Mouse (Mus musculus) embryonic facial prominence, embryonic 10.5 days (tissue): ENCODE data around the gene Upk3bl. TPM values are rescaled to one million over a fixed set of nuclear protein-coding genes. Genes with fewer than 3 reads are reported as not detected.

Experiments used
- DNase-seq: peaks from one replicate; pipeline ENCODE4 v3.0.0-alpha.2; 2017; ENCODE audit warnings: low spot score
- H3K27ac ChIP-seq: fragments of 300-500 bp; sonication (generic); replicated peaks from 2 replicates; pipeline ENCODE4 v1.5.1; 2016; ENCODE audit warnings: mild to moderate bottlenecking
- H3K27me3 ChIP-seq: fragments of 300-500 bp; sonication (generic); replicated peaks from 2 replicates; pipeline ENCODE4 v1.6.1; 2016; ENCODE audit warnings: low read depth, mild to moderate bottlenecking; ENCODE audit not compliant: poor library complexity, severe bottlenecking
- H3K36me3 ChIP-seq: fragments of 300-500 bp; sonication (generic); replicated peaks from 2 replicates; pipeline ENCODE4 v1.6.1; 2016; ENCODE audit warnings: mild to moderate bottlenecking, moderate library complexity
- H3K4me1 ChIP-seq: fragments of 300-500 bp; sonication (generic); 2 replicates; pipeline ENCODE4 v1.6.1; 2016
- H3K4me3 ChIP-seq: fragments of 300-500 bp; sonication (generic); 2 replicates; pipeline ENCODE4 v1.5.1; 2016; ENCODE audit warnings: mild to moderate bottlenecking, moderate library complexity
- H3K9me3 ChIP-seq: fragments of 300-500 bp; sonication (generic); 2 replicates; pipeline ENCODE4 v1.6.1; 2016; ENCODE audit warnings: mild to moderate bottlenecking
- WGBS: fragments of 180-500 bp; shearing (Covaris S2); methylation state at CpG from one replicate; pipeline ENCODE4 v1.1.7; 2016; 5-methylcytosine and 5-hydroxymethylcytosine counted together
- polyA plus RNA-seq: library from polyadenylated mRNA; unstranded; fragments of >200 nt; fragmentation: Nextera tagmentation; extraction: Ambion mirVana; gene quantifications from 2 replicates; pipeline ENCODE4 v1.2.1, GENCODE M21; 2016

The Upk3bl gene
- polyA plus RNA-seq, 1 experiment from 2014 or later, result 6.7 TPM

DNA sequence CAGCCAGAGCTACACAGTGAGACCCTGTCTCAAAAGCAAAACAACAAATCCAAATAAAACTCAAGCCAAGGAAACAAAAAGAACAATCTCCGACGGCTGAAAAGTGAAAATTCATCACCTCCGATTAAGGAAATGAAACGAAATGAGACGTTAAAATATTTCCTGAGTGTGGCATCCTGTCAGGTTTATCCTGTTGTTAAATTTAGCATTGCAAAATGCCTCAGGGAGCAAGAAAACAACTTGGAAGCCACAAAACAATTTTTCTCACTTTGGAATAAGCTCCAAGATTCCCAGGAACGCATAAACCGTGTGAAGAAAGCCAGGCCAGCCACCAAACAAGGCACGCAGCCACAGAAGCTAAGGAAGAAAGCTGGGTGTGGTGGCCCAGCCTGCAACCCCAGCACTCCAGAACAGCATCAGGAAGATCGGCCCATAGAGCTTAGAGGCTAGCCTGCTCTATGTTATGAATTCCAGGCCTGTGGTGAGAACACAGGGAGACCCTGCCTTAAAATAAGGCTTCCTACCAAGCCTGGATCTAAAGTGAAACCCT is 22.8 kb downstream of the Upk3bl start:
- 92% methylated on average over 9 of the region's 9 CpGs for WGBS
- H3K36me3 ChIP-seq, result no peaks in the 10 kb centered on the region

DNA sequence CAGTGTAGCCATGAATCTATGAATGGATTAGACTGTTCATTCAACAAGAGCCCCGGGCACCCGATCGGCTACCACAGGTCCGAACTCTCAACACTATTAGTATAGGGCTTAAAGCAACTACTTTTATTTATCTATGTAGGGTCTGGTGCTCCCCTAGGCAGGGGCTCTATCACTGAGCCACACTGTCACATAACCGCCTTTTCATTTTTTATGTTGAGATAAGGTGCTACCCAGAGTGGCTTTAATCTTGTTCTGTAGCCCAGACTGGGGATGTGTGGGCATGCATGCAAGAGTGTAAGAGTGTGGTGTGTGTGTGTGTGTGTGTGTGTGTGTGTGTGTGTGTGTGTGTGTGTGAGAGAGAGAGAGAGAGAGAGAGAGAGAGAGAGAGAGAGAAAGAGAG is 23.8 kb downstream of the Upk3bl start:
- no peak for DNase-seq
- Histone ChIP-seq H3K4me3 (no peak overlapping the region), H3K9me3 (no peaks in the 10 kb centered on the region), H3K27ac (no peak overlapping the region), H3K36me3 (no peaks in the 10 kb centered on the region), H3K4me1 (peaks cover under 1% of the 10 kb centered on the region; the same call in 1 of the 2 replicates), H3K27me3 (no peaks in the 10 kb centered on the region)
- 94% methylated on average over 5 of the region's 5 CpGs for WGBS

More for the DNA sequence above, 22.8 kb downstream of the Upk3bl start:
- H3K4me1 ChIP-seq, result no peaks in the 10 kb centered on the region
- H3K27ac ChIP-seq, result no peak overlapping the region
- H3K27me3 ChIP-seq, result no peaks in the 10 kb centered on the region
- H3K9me3 ChIP-seq, result no peaks in the 10 kb centered on the region
- DNase-seq, result no peak
- H3K4me3 ChIP-seq, result no peak overlapping the region

DNA sequence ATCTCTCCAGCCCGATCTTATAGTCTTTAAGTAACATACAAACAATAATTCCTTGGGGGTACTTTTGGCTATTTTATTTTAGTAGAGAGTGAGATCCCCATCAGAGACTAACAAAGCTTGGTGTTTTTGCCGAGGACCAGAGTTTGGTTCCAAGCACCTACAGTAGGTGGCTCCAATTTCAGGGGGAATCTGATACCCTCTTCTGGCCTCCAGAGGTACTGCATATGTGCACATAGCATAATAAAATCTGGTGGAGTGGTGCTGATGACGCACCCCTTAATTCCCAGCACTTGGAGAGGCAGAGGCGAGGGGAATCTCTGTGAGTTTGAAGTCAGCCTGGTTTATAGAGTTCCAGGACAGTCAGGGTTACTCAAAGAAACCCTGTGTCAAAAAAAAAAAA is 28.1 kb downstream of the Upk3bl start:
- no peaks in the 10 kb centered on the region for H3K36me3 ChIP-seq
- 81% methylated on average over 4 of the region's 4 CpGs for WGBS
- H3K9me3 ChIP-seq, result no peaks in the 10 kb centered on the region
- H3K4me1 ChIP-seq, result peaks cover 28% of the 10 kb centered on the region
- H3K27ac ChIP-seq, result no peak overlapping the region
- no peak overlapping the region for H3K4me3 ChIP-seq
- H3K27me3 ChIP-seq, result peaks cover 35% of the 10 kb centered on the region
- DNase-seq, result no peak

DNA sequence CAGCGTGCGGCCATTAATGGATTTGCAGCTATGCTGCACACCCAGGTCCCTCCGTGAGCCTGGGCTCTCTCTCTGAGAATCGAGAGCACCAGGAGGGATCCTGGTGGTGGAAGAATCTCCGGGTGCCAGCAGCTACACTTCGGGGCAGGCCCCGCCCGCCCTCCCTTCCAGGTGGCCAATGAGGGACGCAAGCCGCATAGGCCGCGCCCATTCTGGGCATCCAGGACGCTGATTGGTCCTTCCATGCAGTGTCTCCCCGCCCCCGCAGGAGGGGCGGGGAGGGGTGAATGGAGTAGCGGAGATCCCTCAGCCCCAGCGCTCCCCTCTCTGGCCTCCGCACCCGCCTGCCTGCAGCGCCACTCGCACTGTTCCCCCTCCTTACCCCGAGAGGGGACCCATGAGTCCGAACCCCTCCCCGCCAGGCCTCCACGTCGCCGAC is 29.4 kb downstream of the Upk3bl start, which contains the start of gene Rasa4:
TSS of gene Rasa4 (plus strand) at position 248 of the 439 bp plus-strand sequence.
- Histone ChIP-seq H3K9me3 (no peaks in the 10 kb centered on the region), H3K27ac (no peak within 1 kb of the TSS; the same call in 1 of the 2 replicates), H3K27me3 (peaks cover 41% of the 10 kb centered on the region), H3K4me3 (peak within 1 kb of the TSS; percentile 67), H3K36me3 (no peaks in the 10 kb centered on the region), H3K4me1 (peaks cover 32% of the 10 kb centered on the region)
- DNase-seq, result peak; percentile 94
- WGBS, result under 1% methylated on average over 28 of the region's 28 CpGs

DNA sequence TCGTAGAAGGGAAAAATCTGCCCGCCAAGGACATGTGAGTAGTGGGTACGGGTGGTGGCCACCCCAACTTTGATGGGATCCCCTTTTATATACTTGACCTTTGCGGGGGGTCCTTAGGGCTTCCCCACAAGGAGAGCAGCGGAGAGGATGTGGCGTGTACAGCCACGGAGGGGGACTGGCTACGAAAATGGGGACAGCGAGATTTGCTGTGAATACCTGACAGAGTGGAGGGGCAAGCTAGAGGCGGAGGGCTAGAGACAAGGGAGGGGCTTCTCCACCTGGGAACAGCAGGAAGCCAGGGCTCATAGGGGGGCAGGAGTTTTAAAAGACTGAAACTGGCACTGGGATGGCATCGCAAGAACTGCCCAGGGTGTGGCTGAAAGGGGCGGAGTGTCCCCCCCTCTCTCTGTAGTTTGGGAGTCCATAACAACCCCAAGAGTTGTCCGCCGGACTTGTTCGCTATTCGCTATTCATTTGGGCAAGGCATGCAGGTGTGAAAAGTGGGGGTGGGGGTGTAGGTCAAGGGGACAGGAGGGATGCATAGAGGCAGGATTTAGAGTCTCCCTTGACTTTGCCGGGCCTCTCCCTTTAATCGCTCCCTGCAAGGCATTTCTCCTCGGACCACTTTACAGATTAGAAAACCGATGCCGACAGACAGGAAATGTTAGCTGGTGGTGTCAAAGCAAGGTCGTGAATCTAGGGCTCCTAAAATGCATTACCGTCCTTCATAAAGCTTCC is 30.0 kb downstream of the Upk3bl start:
- Histone ChIP-seq H3K27ac (no peak overlapping the region; the same call in 1 of the 2 replicates), H3K4me3 (peak overlapping the region; percentile 67), H3K9me3 (no peaks in the 10 kb centered on the region), H3K36me3 (no peaks in the 10 kb centered on the region), H3K4me1 (peaks cover 38% of the 10 kb centered on the region), H3K27me3 (peaks cover 45% of the 10 kb centered on the region)
- 2% methylated on average over 23 of the region's 23 CpGs for WGBS
- no peak for DNase-seq

DNA sequence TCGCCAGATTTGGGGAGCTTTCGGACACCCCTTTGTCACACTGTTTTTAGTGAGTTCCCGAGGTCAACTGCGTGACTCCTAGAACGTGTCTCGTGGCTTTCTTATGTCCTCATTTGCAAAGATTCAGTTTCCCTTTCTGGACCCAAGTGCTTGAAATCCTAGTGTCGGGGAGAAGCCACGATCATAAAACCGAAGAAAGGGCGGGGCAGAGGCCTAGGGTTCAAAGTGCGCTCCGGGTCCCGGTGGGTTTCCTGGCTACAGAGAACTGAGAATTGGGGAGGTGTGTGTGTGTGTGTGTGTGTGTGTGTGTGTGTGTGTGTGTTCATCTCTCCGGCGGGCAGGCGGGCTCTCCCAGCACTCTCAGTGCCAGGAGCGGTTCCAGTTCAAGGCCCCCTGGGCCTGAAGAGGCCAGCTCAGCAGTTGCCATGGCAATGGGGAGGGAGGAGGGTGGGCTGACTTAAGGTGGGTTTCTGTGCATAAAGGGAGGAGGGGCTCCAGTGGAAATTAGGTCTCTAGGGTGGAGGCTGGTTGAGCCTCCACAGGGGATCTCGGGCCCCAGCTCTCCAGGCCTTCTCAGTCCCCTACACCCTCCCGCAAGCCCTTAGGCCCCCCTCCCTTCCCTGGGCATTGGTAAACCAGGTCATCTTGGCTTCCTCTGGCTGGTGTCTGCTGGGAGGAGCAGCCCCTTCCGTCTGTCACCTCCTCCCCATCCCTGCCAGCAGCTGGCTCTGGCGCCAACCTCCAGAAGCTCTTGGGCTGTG is 30.8 kb downstream of the Upk3bl start:
- Histone ChIP-seq H3K9me3 (no peaks in the 10 kb centered on the region), H3K27ac (no peak overlapping the region), H3K27me3 (peaks cover 45% of the 10 kb centered on the region), H3K4me3 (peak overlapping the region; percentile 67), H3K4me1 (peaks cover 40% of the 10 kb centered on the region), H3K36me3 (no peaks in the 10 kb centered on the region)
- peak; percentile 66 for DNase-seq
- 5% methylated on average over 21 of the region's 21 CpGs for WGBS

DNA sequence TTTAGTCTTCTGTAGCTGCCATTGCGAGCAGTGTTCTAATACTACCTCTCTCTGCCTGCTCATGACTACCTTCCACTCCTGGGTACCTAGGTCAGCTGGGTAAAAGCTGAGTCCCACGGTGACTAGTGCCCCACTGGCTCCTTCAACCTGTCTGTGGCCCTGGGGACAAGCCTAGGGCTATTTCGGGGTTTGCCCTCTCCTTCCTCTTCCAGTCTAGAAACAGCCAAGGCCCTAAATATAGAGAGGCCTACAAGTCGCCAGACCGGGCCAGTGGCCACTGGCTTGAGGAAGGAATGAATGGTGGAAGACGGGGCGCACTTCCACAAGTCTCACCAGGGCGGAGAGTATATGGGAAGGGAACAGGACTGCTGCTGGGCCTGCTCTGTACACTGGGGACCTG is 32.0 kb downstream of the Upk3bl start:
- DNase-seq, result no peak
- H3K4me1 ChIP-seq, result peaks cover 40% of the 10 kb centered on the region
- WGBS, result 89% methylated on average over 8 of the region's 8 CpGs
- no peak overlapping the region for H3K4me3 ChIP-seq
- no peak overlapping the region for H3K27ac ChIP-seq
- H3K9me3 ChIP-seq, result no peaks in the 10 kb centered on the region
- H3K36me3 ChIP-seq, result no peaks in the 10 kb centered on the region
- H3K27me3 ChIP-seq, result peaks cover 51% of the 10 kb centered on the region

DNA sequence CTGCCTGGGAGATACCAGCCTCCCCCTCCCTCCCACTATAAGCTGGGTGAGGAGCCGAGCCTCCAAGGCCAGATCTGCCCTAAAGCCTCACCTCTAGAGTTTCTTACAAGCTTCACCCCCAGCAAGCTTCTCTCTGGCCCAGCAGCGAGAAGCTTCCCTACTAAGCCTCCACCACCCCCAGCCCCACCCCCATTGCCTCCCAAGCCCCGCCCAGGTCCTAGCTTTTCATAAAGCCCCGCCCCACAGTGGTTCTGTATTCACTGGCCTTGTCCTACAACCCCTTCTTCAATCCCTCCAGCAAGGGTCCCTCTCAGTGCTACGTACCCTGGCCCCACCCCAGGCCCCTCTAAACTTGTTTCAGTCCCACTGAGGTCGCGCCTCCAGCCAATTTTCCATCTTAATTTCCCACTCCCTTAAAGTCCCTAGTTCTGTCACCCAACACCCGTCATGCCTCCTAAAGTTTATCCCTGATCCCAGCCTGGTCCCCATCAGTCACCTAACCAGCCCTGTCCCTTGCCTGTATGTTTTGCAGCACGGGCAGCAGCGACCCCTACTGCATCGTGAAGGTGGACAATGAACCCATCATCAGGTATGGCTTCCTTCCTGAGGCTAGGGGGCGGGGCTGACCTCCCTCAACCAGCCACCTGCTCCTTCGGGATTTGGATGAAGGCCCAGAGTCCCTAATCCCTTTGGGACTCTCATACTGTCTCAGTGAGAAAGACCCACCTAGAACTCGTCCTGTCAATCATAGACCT is 34.7 kb downstream of the Upk3bl start:
- H3K27me3 ChIP-seq, result peaks cover 50% of the 10 kb centered on the region
- no peak overlapping the region for H3K4me3 ChIP-seq
- no peaks in the 10 kb centered on the region for H3K36me3 ChIP-seq
- H3K27ac ChIP-seq, result no peak overlapping the region
- H3K9me3 ChIP-seq, result no peaks in the 10 kb centered on the region
- WGBS, result 12% methylated on average over 14 of the region's 14 CpGs
- DNase-seq, result no peak
- H3K4me1 ChIP-seq, result peaks cover 31% of the 10 kb centered on the region

DNA sequence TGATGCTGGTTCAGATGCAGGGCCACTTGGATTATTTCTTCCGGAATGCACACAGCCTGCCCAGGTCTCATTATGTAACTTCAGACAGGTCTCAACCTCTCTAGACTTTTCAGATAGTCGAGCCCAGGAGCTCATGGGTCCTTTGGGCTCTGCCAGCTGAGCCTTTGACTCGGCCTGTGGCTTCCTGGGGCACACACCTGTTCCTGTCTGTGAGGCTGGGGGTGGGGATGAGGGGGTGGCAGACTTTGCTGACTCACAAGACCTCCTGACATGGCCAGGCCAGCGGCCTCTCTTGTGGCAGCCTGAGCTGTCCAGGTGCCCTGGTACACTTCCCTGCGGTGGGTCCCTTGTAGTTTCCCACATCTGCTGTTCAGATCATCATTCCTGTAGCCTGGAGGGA is 37.6 kb downstream of the Upk3bl start:
- H3K4me1 ChIP-seq, result peaks cover 17% of the 10 kb centered on the region
- no peaks in the 10 kb centered on the region for H3K9me3 ChIP-seq
- no peak for DNase-seq
- no peak overlapping the region for H3K4me3 ChIP-seq
- WGBS, result 67% methylated on average over 5 of the region's 5 CpGs
- no peak overlapping the region for H3K27ac ChIP-seq
- peaks cover 20% of the 10 kb centered on the region for H3K27me3 ChIP-seq
- H3K36me3 ChIP-seq, result no peaks in the 10 kb centered on the region

DNA sequence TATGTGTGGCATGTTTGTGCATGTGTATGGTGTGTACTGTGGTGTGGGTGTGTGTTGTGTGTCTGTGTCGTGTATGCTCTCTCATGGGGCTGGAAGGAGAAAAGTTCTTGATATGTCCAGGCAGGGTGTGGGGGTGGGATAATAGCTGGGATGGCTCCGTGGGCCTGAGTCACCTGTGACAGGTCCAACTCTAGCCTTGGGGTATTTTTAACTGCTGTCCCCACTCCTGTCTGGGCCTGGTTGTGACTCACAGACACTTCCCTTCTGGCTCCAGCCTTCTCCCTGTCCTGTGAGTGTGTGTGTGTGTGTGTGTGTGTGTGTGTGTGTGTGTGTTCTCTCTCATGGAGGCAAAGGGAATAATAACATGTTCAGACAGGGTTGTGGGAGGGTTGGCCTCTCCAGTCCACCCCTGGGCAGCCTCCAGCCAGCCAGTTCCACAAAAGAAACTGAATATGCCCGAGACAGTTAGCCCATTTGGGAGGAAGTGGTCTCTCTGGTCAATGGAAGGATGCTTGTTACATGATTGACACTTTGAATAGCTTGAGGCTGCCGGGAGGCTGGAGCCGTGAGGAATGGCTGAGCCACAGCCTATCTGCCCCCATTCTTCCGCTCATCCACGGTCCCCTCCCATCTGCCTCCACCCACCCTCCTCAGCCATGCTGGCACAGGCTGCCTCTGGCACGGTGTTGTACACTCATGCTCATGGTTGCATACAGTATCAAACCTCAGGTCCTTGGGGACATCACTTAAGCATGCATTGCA is 40.1 kb downstream of the Upk3bl start:
- Histone ChIP-seq H3K27ac (no peak overlapping the region), H3K36me3 (no peaks in the 10 kb centered on the region), H3K4me3 (no peak overlapping the region), H3K27me3 (peaks cover 7% of the 10 kb centered on the region; the same call in 1 of the 2 replicates), H3K4me1 (peaks cover 6% of the 10 kb centered on the region), H3K9me3 (no peaks in the 10 kb centered on the region)
- 61% methylated on average over 8 of the region's 8 CpGs for WGBS
- no peak for DNase-seq

DNA sequence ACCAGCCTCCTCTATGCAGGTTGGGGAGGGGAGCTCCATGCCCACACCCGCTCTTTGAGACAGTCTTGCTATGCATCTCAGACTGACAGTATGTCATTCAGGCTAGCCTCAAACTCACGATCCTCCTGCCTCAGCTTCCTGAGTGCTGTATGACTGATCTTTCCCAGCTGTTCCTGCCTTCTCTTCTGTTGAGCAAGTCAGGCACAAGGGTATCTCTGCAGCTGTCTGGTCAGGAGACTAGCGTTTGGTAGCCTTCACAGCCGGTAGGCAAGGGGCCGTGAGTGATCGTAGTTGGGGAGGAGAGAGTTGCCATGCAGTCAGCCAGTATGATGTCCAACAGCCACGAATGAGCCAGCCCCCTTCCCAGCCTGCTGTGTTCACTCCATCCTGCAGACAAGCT is 40.8 kb downstream of the Upk3bl start:
- peaks cover 9% of the 10 kb centered on the region; the same call in 1 of the 2 replicates for H3K27me3 ChIP-seq
- H3K27ac ChIP-seq, result no peak overlapping the region
- DNase-seq, result no peak
- H3K4me1 ChIP-seq, result peaks cover 5% of the 10 kb centered on the region
- WGBS, result 73% methylated on average over 7 of the region's 7 CpGs
- no peak overlapping the region for H3K4me3 ChIP-seq
- H3K36me3 ChIP-seq, result no peaks in the 10 kb centered on the region
- H3K9me3 ChIP-seq, result no peaks in the 10 kb centered on the region
